Mouse (Mus musculus) heart, adult 2 months (tissue): ENCODE measurements around the gene Zfand3. TPM values are rescaled to one million over a fixed set of nuclear protein-coding genes. Genes with fewer than 3 reads are reported as not detected.

ENCODE experiments used
- DNase-seq, 2 experiments: peaks; one replicate each; pipeline ENCODE4 v3.0.0; 2021
- H3K27ac ChIP-seq: fragments of 200-600 bp; 2 replicates; pipeline ENCODE4 v1.8.1; 2022
- H3K27me3 ChIP-seq: fragments of 200-500 bp; 2 replicates; pipeline ENCODE4 v1.6.1; 2012; ENCODE audit warnings: mild to moderate bottlenecking, low read length, inconsistent platforms, mixed read lengths; ENCODE audit not compliant: control insufficient read depth, insufficient read depth
- H3K36me3 ChIP-seq: fragments of 200-500 bp; 2 replicates; pipeline ENCODE4 v1.6.1; 2012; ENCODE audit warnings: low read length, inconsistent platforms; ENCODE audit not compliant: control insufficient read depth, insufficient read depth
- H3K4me1 ChIP-seq: fragments of 200-500 bp; 2 replicates; pipeline ENCODE4 v1.6.1; 2011; ENCODE audit warnings: low read length; ENCODE audit not compliant: control insufficient read depth, insufficient read depth
- H3K4me3 ChIP-seq: fragments of 200-600 bp; 2 replicates; pipeline ENCODE4 v1.8.1; 2022
- H3K79me2 ChIP-seq: fragments of 200-500 bp; replicated peaks from 2 replicates; pipeline ENCODE4 v1.6.1; 2012; ENCODE audit warnings: mild to moderate bottlenecking, inconsistent platforms, low read length, moderate library complexity, mixed read lengths; ENCODE audit not compliant: control insufficient read depth, insufficient read depth
- H3K9ac ChIP-seq: fragments of 200-500 bp; 2 replicates; pipeline ENCODE4 v1.6.1; 2012; ENCODE audit warnings: low read depth, mild to moderate bottlenecking, control low read depth, inconsistent platforms, low read length, mixed read lengths
- CTCF ChIP-seq: fragments of 200-600 bp; IDR thresholded peaks from 2 replicates; pipeline ENCODE4 v1.8.1; 2022; ENCODE audit warnings: antibody characterized with exemption, mild to moderate bottlenecking, moderate library complexity
- EP300 ChIP-seq: fragments of 200-500 bp; IDR thresholded peaks from 2 replicates; pipeline ENCODE4 v1.6.1; 2011; ENCODE audit warnings: low read depth, low read length, control low read depth; ENCODE audit not compliant: insufficient read depth
- POLR2A ChIP-seq: fragments of 200-500 bp; IDR thresholded peaks from 2 replicates; pipeline ENCODE4 v1.6.1; 2011; ENCODE audit warnings: mild to moderate bottlenecking, low read depth, low read length, control low read depth; ENCODE audit not compliant: insufficient read depth
- WGBS: fragments of 180-500 bp; shearing (Covaris S2); methylation state at CpG from one replicate; pipeline ENCODE4 v1.1.7; 2018; 5-methylcytosine and 5-hydroxymethylcytosine counted together
- intact Hi-C: fragments of 180-260 bp; cut with DNase I; formaldehyde crosslinking; loops from one replicate; pipeline ENCODE4 v1.15.1; 2025
- polyA plus RNA-seq: library from polyadenylated mRNA; depleted of rRNA; stranded (reverse); fragments of >200 nt; gene quantifications from 2 replicates; pipeline ENCODE4 v1.2.3, GENCODE M21; 2012
- total RNA-seq, 2 experiments: library from RNA; stranded (reverse); gene quantifications; 2 replicates each; pipeline ENCODE4 v1.2.3; 2021

Zfand3 gene
- total and polyA plus RNA-seq, 3 experiments: 106 to 149 (median 130) TPM

DNA sequence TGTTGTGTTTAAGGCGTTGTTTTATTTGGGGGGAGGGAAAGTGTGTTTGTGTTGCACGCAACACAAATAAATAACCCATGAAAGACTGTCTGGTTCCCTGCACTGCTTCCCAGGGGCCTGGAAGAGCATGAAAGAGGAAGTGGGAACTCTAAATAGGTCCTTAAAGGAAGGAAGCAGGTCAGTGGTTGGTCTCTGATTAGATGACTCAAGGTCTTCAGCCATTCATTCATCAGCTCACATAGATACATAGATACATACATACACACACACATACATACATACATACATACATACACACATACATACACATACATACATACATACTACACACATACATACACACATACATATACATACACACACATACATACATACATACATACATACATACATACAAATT lies 13.7 kb upstream of the Zfand3 start:
- no peak overlapping the region for H3K4me3 ChIP-seq
- H3K9ac ChIP-seq: no peak overlapping the region
- no peak overlapping the region for H3K27ac ChIP-seq
- no peaks in the 10 kb centered on the region for H3K79me2 ChIP-seq
- WGBS: 78% methylated on average over 2 of the region's 2 CpGs
- TF ChIP-seq EP300: no peak
- TF ChIP-seq POLR2A: no peak
- TF ChIP-seq CTCF: no peak
- H3K27me3 ChIP-seq: no peaks in the 10 kb centered on the region
- no peaks in the 10 kb centered on the region for H3K4me1 ChIP-seq
- no peak for DNase-seq
- intact Hi-C loops: no loop called here
- no peaks in the 10 kb centered on the region for H3K36me3 ChIP-seq

DNA sequence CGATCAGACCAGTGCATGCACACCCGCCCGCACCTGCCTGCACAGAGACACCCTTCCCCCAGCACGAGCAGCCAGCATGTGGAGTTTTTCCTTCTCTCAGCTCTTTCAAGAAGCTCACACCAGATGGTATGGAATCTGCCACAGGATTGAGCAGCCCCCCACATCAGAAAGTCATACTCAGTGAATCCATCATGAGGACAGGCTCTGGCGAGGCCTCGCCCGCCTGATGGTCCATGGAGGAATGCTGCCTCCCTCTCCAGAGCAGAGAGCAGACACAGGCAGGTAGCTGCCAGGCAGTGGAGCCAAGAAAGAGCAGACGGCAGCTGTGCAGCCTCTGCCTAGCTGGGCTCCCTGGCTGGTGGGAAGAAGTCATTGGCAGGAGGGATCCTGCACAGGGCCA lies 11.0 kb upstream of the Zfand3 start:
- Histone ChIP-seq H3K36me3 (no peaks in the 10 kb centered on the region), H3K4me1 (no peaks in the 10 kb centered on the region), H3K9ac (no peak overlapping the region), H3K27me3 (no peaks in the 10 kb centered on the region), H3K27ac (no peak overlapping the region), H3K79me2 (no peaks in the 10 kb centered on the region), H3K4me3 (no peak overlapping the region)
- WGBS: 92% methylated on average over 8 of the region's 8 CpGs
- TF ChIP-seq EP300 (no peak), POLR2A (no peak), CTCF (no peak)
- no peak for DNase-seq
- intact Hi-C loops: no loop called here

DNA sequence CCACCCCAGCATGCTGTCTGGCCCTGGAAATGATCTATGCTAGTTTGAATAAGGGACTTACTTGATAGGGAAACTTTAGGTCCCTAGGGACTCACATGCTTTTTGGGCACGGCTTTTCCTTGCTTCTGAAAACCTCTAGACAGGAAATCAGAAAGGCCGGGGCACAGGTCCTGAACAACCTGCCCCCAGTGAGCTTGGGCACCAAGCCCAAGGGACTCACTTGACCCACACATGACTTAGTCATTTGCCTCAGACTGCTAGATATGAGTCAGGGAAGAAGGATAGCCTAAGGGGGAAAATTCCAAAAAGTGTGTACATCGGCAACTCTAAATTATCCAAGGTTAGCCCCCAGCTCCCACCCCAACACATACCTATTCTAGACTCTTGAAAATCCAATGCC lies 10.5 kb upstream of the Zfand3 start:
- no peak for DNase-seq
- TF ChIP-seq EP300: no peak
- no peak overlapping the region for H3K4me3 ChIP-seq
- H3K4me1 ChIP-seq: no peaks in the 10 kb centered on the region
- no peaks in the 10 kb centered on the region for H3K79me2 ChIP-seq
- H3K27me3 ChIP-seq: no peaks in the 10 kb centered on the region
- no peak overlapping the region for H3K27ac ChIP-seq
- WGBS: 47% methylated on average over 3 of the region's 3 CpGs
- H3K9ac ChIP-seq: no peak overlapping the region
- H3K36me3 ChIP-seq: no peaks in the 10 kb centered on the region
- intact Hi-C loops: no loop called here

DNA sequence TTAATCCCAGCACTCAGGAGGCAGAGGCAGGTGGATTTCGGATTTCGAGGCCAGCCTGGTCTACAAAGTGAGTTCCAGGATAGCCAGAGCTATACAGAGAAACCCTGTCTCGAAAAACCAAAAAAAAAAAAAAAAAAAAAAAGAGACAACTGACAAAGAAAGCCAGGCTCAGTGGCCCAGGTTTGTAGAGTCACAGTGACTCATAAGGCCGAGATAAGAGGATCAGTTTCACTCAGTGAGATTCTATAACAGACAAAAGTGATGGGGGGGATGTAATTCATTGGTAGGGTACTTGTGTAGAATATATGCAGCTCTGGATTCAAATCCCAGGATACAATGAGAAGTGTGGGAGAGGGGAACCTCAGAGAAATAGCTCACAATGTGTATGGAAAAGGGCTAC lies 10.1 kb upstream of the Zfand3 start:
- DNase-seq: no peak
- no peak overlapping the region for H3K27ac ChIP-seq
- intact Hi-C loops: no loop called here
- no peaks in the 10 kb centered on the region for H3K27me3 ChIP-seq
- no peak overlapping the region for H3K9ac ChIP-seq
- H3K4me1 ChIP-seq: no peaks in the 10 kb centered on the region
- no peaks in the 10 kb centered on the region for H3K79me2 ChIP-seq
- WGBS: 87% methylated on average over 4 of the region's 4 CpGs
- TF ChIP-seq POLR2A (no peak), CTCF (no peak), EP300 (no peak)
- H3K4me3 ChIP-seq: no peak overlapping the region
- H3K36me3 ChIP-seq: no peaks in the 10 kb centered on the region

DNA sequence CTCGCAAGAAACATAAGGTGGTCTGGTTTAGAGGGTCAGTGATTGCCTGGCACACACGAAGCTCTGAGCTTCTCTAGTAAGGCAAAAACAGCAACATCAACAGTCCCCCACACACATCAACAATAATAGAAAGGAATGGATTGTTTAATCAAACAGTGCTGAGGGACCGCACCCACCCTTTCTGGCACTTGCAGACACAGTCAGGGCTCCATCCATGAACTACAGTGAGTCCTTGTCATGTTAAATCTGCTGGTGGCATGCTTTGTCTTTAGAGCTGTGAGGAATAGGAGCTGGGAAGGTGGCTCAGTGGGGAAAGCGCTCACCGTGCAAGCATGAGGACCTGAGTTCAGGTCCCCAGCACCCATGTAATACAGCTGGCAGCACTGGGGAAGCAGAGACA lies 8.5 kb upstream of the Zfand3 start:
- no peak for TF ChIP-seq CTCF
- TF ChIP-seq EP300: no peak
- no peak for TF ChIP-seq POLR2A
- no peak overlapping the region for H3K9ac ChIP-seq
- WGBS: 92% methylated on average over 5 of the region's 5 CpGs
- H3K27ac ChIP-seq: no peak overlapping the region
- H3K4me1 ChIP-seq: no peaks in the 10 kb centered on the region
- H3K79me2 ChIP-seq: no peaks in the 10 kb centered on the region
- no peaks in the 10 kb centered on the region for H3K27me3 ChIP-seq
- H3K36me3 ChIP-seq: no peaks in the 10 kb centered on the region
- no peak for DNase-seq
- H3K4me3 ChIP-seq: no peak overlapping the region
- intact Hi-C loops: no loop called here

DNA sequence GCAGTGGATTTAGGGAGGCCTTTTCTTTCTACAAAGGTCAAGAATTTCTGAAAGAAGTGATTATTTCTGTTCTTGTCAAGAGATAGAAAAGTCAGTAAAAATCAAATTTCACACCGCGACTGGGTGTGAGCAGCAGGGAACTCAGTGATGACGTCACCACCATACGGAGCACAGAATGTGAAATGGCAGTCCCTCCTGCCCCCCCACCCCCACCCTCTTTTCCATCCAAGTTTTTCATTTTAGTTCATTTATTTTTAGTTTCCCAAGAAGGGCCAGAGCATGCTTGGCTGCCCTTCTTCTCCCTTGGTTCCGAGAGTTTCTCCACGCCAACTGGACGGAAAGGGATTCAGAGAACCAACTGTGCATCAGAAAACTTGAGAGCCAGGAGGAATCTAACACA lies 6.8 kb upstream of the Zfand3 start:
- intact Hi-C loops: no loop called here

More for the DNA sequence above, 6.8 kb upstream of the Zfand3 start:
- TF ChIP-seq EP300 (no peak), POLR2A (no peak), CTCF (no peak)
- no peak overlapping the region; the same call in 1 of the 2 replicates for H3K27ac ChIP-seq
- H3K27me3 ChIP-seq: no peaks in the 10 kb centered on the region
- no peak overlapping the region for H3K9ac ChIP-seq
- no peaks in the 10 kb centered on the region; the same call in 1 of the 2 replicates for H3K79me2 ChIP-seq
- no peaks in the 10 kb centered on the region for H3K4me1 ChIP-seq
- no peaks in the 10 kb centered on the region for H3K36me3 ChIP-seq
- DNase-seq: no peak
- H3K4me3 ChIP-seq: no peak overlapping the region
- WGBS: 50% methylated on average over 7 of the region's 7 CpGs
